Mouse (Mus musculus): Measurements from ENCODE around the gene Gm49630. TPM values are rescaled to one million over a fixed set of nuclear protein-coding genes. Genes with fewer than 3 reads are reported as not detected.
"Not testable (repeated sequence)": the region's sequence is repeated elsewhere in the genome, so short reads cannot be mapped to it uniquely, and the experiment has no call there.

The Gm49630 gene
- not detected in 2 replicates for polyA plus RNA-seq (2012; rRNA removed)

DNA sequence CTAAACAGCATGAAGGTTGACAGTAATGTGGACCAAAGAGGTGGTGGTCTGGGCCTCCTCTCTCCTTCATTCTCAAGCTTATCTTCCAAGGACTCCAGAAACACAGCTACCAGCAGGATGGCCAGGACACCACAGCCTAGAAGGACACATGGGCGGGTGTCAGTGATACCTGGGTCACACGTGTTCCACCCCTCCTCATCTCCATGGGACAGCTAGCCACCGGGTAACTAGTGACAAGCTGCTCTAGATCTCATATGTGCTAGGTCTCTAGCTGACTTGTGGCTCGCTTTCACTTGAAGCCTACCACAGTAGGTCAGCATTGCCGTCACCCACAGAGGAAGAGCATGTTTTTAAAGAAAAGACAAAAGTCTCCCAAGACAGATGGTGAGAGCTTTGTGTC lies at the start of gene Gm49630:
Gene Gm49630 (minus strand): TSS at position 101 of the 400 bp plus-strand sequence.
- H3K36me3 ChIP-seq (ENCODE audit: control insufficient read depth, insufficient read depth, low read length); H3K4me1 ChIP-seq (replicated peaks; ENCODE audit: control insufficient read depth, insufficient read depth, low read length); H3K4me3 ChIP-seq (ENCODE audit: control insufficient read depth, insufficient read depth, low read length); DNase-seq; H3K27me3 ChIP-seq (ENCODE audit: control insufficient read depth, insufficient read depth, low read length); H3K27ac ChIP-seq (ENCODE audit: control insufficient read depth, insufficient read depth, low read length): not testable (repeated sequence)
- 96% methylated on average over 3 of the region's 5 CpGs for WGBS

- not testable (repeated sequence) for H3K27ac ChIP-seq (ENCODE audit: control insufficient read depth, insufficient read depth, low read length); H3K4me1 ChIP-seq (replicated peaks; ENCODE audit: control insufficient read depth, insufficient read depth, low read length); DNase-seq; H3K27me3 ChIP-seq (ENCODE audit: control insufficient read depth, insufficient read depth, low read length); H3K36me3 ChIP-seq (ENCODE audit: control insufficient read depth, insufficient read depth, low read length); H3K4me3 ChIP-seq (ENCODE audit: control insufficient read depth, insufficient read depth, low read length)
- 33% methylated on average over 3 of the region's 3 CpGs for WGBS
Observed at GRCm38 (mm10) chr17:7420191-7420973, 48.6 kb upstream of the Gm49630 start.

DNA sequence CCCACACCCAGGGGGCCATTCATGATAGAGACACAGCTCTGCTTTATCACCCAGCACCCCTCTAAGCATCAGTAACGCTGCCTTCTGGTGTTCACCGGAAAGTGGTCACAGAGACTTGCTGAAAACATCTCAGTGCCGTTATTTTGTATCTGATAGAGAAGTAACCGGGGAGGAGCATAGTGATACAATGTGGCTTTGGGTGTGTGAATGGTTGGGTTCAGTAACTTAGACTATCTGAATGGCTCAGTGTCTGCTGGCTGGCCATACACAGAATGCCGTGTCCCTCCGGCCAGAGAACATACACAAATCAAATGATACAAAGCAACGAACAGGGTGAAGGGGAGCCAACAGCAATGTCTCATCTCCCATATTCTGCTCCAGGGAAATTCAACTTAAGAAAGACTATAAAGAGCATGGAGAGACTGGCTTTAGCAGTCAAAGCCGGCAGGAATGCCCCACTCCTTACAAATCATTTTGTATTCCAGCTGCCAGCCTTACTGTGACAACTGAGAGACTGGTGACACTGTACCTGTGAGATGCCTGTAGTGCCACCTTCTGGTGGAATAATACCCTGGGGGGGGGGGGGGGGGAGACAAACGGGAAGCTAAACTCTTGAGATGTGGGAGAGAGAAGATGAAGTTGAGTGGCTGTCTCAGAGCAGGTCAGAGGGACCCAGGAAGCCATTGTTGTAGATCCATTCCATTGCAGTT lies 43.0 kb upstream of the Gm49630 start:
- H3K4me1 ChIP-seq (replicated peaks; ENCODE audit: control insufficient read depth, insufficient read depth, low read length) = not testable (repeated sequence)
- WGBS = 89% methylated on average over 8 of the region's 9 CpGs

DNA sequence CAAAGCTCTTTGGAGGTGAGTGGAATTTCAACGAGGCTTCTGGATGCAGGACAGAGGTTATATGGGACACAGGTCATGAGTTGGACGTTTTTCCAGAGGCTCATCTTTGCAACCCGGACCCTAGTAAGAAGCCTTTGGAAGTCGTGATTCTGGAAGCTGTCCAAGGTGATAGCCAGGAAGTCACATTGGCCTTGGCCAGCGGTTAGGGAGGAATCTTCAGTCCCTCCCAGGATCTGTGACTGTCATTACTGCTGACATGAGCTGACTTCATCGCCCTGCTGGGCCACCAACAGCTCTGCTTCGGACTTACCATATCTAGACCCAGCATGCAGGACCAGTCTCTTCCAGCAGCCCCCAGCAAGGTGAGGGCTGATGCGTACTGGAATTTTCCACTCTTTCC lies 41.6 kb upstream of the Gm49630 start:
- DNase-seq; H3K4me3 ChIP-seq (ENCODE audit: control insufficient read depth, insufficient read depth, low read length); H3K27me3 ChIP-seq (ENCODE audit: control insufficient read depth, insufficient read depth, low read length); H3K27ac ChIP-seq (ENCODE audit: control insufficient read depth, insufficient read depth, low read length); H3K4me1 ChIP-seq (replicated peaks; ENCODE audit: control insufficient read depth, insufficient read depth, low read length); H3K36me3 ChIP-seq (ENCODE audit: control insufficient read depth, insufficient read depth, low read length): not testable (repeated sequence)
- 91% methylated on average over 8 of the region's 8 CpGs for WGBS

More for the DNA sequence above, 43.0 kb upstream of the Gm49630 start:
- DNase-seq; H3K36me3 ChIP-seq (ENCODE audit: control insufficient read depth, insufficient read depth, low read length); H3K27me3 ChIP-seq (ENCODE audit: control insufficient read depth, insufficient read depth, low read length); H3K4me3 ChIP-seq (ENCODE audit: control insufficient read depth, insufficient read depth, low read length); H3K27ac ChIP-seq (ENCODE audit: control insufficient read depth, insufficient read depth, low read length): not testable (repeated sequence)

- not testable (repeated sequence) for H3K27me3 ChIP-seq (ENCODE audit: control insufficient read depth, insufficient read depth, low read length); H3K4me3 ChIP-seq (ENCODE audit: control insufficient read depth, insufficient read depth, low read length)
- WGBS = 96% methylated on average over 6 of the region's 6 CpGs
Observed at GRCm38 (mm10) chr17:7399770-7400169, 28.0 kb upstream of the Gm49630 start.

GRCm38 (mm10) chr17:7398198-7398847 lies 26.5 kb upstream of the Gm49630 start:
- WGBS = 30% methylated on average over 6 of the region's 6 CpGs
- H3K27me3 ChIP-seq (ENCODE audit: control insufficient read depth, insufficient read depth, low read length); H3K36me3 ChIP-seq (ENCODE audit: control insufficient read depth, insufficient read depth, low read length); DNase-seq; H3K27ac ChIP-seq (ENCODE audit: control insufficient read depth, insufficient read depth, low read length); H3K4me3 ChIP-seq (ENCODE audit: control insufficient read depth, insufficient read depth, low read length); H3K4me1 ChIP-seq (replicated peaks; ENCODE audit: control insufficient read depth, insufficient read depth, low read length): not testable (repeated sequence)

More at GRCm38 (mm10) chr17:7399770-7400169, 28.0 kb upstream of the Gm49630 start:
- not testable (repeated sequence) for DNase-seq; H3K36me3 ChIP-seq (ENCODE audit: control insufficient read depth, insufficient read depth, low read length); H3K4me1 ChIP-seq (replicated peaks; ENCODE audit: control insufficient read depth, insufficient read depth, low read length); H3K27ac ChIP-seq (ENCODE audit: control insufficient read depth, insufficient read depth, low read length)

DNA sequence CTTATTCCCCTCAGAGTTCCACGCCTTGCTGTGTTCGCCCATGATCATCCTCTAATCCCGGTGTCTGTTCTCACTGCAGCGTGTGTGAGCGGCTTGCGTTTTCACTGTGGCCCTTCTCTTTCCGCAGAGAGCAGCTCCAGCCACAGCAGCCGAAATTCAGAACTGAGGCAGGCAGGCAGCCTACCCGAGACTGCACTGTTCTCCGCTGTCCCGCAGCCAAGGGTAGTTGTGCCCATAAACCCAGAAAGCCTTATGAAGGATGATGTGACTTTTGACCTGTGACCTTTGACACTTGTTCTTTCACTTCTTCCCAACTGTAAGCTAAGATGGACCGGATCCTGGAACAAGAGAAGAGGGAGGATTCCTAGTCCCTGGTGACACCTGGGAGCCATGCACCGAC lies 25.3 kb upstream of the Gm49630 start:
- H3K36me3 ChIP-seq (ENCODE audit: control insufficient read depth, insufficient read depth, low read length); H3K4me1 ChIP-seq (replicated peaks; ENCODE audit: control insufficient read depth, insufficient read depth, low read length); H3K4me3 ChIP-seq (ENCODE audit: control insufficient read depth, insufficient read depth, low read length); DNase-seq; H3K27me3 ChIP-seq (ENCODE audit: control insufficient read depth, insufficient read depth, low read length); H3K27ac ChIP-seq (ENCODE audit: control insufficient read depth, insufficient read depth, low read length): not testable (repeated sequence)
- 96% methylated on average over 13 of the region's 13 CpGs for WGBS

- H3K27ac ChIP-seq (ENCODE audit: control insufficient read depth, insufficient read depth, low read length); H3K36me3 ChIP-seq (ENCODE audit: control insufficient read depth, insufficient read depth, low read length); DNase-seq; H3K4me3 ChIP-seq (ENCODE audit: control insufficient read depth, insufficient read depth, low read length); H3K4me1 ChIP-seq (replicated peaks; ENCODE audit: control insufficient read depth, insufficient read depth, low read length); H3K27me3 ChIP-seq (ENCODE audit: control insufficient read depth, insufficient read depth, low read length): not testable (repeated sequence)
- no CpG with 5 or more reads among the region's 2 CpGs for WGBS
Observed at GRCm38 (mm10) chr17:7396288-7396687, 24.5 kb upstream of the Gm49630 start.

DNA sequence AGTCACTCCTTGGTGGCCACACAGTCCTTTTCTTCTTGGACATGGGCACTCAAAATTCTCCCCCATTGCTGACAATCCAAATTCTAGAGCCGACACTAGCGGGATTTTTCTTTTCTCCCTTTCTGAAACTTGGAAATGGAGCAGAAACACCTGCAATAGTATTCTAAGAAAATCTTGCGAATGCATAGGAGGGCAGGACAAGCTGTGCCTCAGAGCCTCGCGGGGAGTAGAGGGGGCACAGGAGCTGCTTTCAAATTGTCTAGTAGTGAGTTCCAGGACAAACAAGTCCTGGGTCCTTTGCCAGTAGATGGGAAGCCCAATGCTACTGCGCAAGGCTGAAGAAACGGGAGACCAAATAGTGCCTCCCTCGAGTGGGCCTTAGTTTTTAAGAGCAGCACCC lies 23.9 kb upstream of the Gm49630 start:
- H3K27ac ChIP-seq (ENCODE audit: control insufficient read depth, insufficient read depth, low read length); H3K27me3 ChIP-seq (ENCODE audit: control insufficient read depth, insufficient read depth, low read length); H3K36me3 ChIP-seq (ENCODE audit: control insufficient read depth, insufficient read depth, low read length); DNase-seq; H3K4me3 ChIP-seq (ENCODE audit: control insufficient read depth, insufficient read depth, low read length); H3K4me1 ChIP-seq (replicated peaks; ENCODE audit: control insufficient read depth, insufficient read depth, low read length): not testable (repeated sequence)
- WGBS = 91% methylated on average over 8 of the region's 8 CpGs

- not testable (repeated sequence) for H3K36me3 ChIP-seq (ENCODE audit: control insufficient read depth, insufficient read depth, low read length); H3K27ac ChIP-seq (ENCODE audit: control insufficient read depth, insufficient read depth, low read length); H3K4me1 ChIP-seq (replicated peaks; ENCODE audit: control insufficient read depth, insufficient read depth, low read length); H3K4me3 ChIP-seq (ENCODE audit: control insufficient read depth, insufficient read depth, low read length); DNase-seq; H3K27me3 ChIP-seq (ENCODE audit: control insufficient read depth, insufficient read depth, low read length)
- 97% methylated on average over 7 of the region's 7 CpGs for WGBS
Observed at GRCm38 (mm10) chr17:7395116-7395515, 23.3 kb upstream of the Gm49630 start.

Data from thymus, adult 2 months (tissue).